Mouse (Mus musculus) G1E (cell line): Measurements from ENCODE around the gene Ltf. TPM values are rescaled to one million over a fixed set of nuclear protein-coding genes. Genes with fewer than 3 reads are reported as not detected.

Source experiments
- ATAC-seq: 2 replicates; pipeline ENCODE4 v1.8.0; 2016; ENCODE audit warnings: mild to moderate bottlenecking; ENCODE audit not compliant: insufficient number of reproducible peaks, poor library complexity, low FRiP score, severe bottlenecking; ENCODE audit errors: extremely low read depth
- DNase-seq: peaks from one replicate; pipeline ENCODE4 v3.0.0; 2012; ENCODE audit warnings: low spot score
- H3K27me3 ChIP-seq: 2 replicates; pipeline ENCODE4 v1.6.1; 2012; ENCODE audit warnings: mild to moderate bottlenecking, low read length, inconsistent platforms; ENCODE audit not compliant: insufficient read depth
- H3K36me3 ChIP-seq: replicated peaks from 2 replicates; pipeline ENCODE3; 2012; ENCODE audit warnings: mild to moderate bottlenecking, inconsistent platforms
- H3K4me1 ChIP-seq: 2 replicates; pipeline ENCODE4 v1.6.1; 2012; ENCODE audit warnings: low read depth, low read length, inconsistent platforms, mixed read lengths; ENCODE audit not compliant: insufficient read depth
- H3K4me3 ChIP-seq: 2 replicates; pipeline ENCODE4 v1.5.1; 2012; ENCODE audit warnings: low read depth, mild to moderate bottlenecking, inconsistent platforms, low read length, moderate library complexity, mixed read lengths
- H3K9me3 ChIP-seq: replicated peaks from 2 replicates; pipeline ENCODE4 v1.6.1; 2012; ENCODE audit warnings: inconsistent platforms
- CTCF ChIP-seq: IDR thresholded peaks from 2 replicates; pipeline ENCODE4 v1.5.1; 2012; ENCODE audit warnings: low read depth, low read length, inconsistent platforms, mixed read lengths
- GATA1 ChIP-seq: IDR thresholded peaks from 2 replicates; pipeline ENCODE4 v1.6.1; 2012; ENCODE audit warnings: borderline replicate concordance, low read length, inconsistent platforms, mixed read lengths
- GATA2 ChIP-seq: IDR thresholded peaks from 2 replicates; pipeline ENCODE4 v1.6.1; 2012; ENCODE audit warnings: low read depth, low read length, inconsistent platforms, borderline replicate concordance
- POLR2AphosphoS5 ChIP-seq: IDR thresholded peaks from 2 replicates; pipeline ENCODE4 v1.6.1; 2012; ENCODE audit warnings: low read depth, low read length, inconsistent platforms; ENCODE audit not compliant: insufficient replicate concordance
- TAL1 ChIP-seq: conservative IDR thresholded peaks from 2 replicates; pipeline ENCODE4 v1.6.1; 2012; ENCODE audit warnings: low read depth, low read length, inconsistent platforms, mixed read lengths
- polyA plus RNA-seq: library from polyadenylated mRNA; stranded (reverse); fragments of >175 nt; gene quantifications from 2 replicates; pipeline ENCODE4 v1.2.3, GENCODE M21; 2012
- total RNA-seq, 2 experiments: library from RNA; stranded (forward) in 1 of 2; stranded (reverse) in 1 of 2; fragments of 200-1000 nt in 1 of 2; fragments of >200 nt in 1 of 2; fragmentation: Nextera tagmentation in 1 of 2; gene quantifications; 2 replicates each; pipeline ENCODE4 v1.2.3; 2014 to 2017

Gene Ltf
- total and polyA plus RNA-seq, 3 experiments: 0.16 TPM; not detected in 2

- peaks cover 76% of the 10 kb centered on the region for H3K4me1 ChIP-seq
- peak overlapping the region; percentile 71 for H3K4me3 ChIP-seq
- no peak for TF ChIP-seq CTCF
- no peak for TF ChIP-seq GATA2
- no peak for TF ChIP-seq GATA1
- no peak for TF ChIP-seq TAL1
- no peak for TF ChIP-seq POLR2AphosphoS5
- H3K36me3 ChIP-seq: peaks cover 12% of the 10 kb centered on the region
- ATAC-seq (no peak), DNase-seq (no peak)
- H3K9me3 ChIP-seq: no peaks in the 10 kb centered on the region
- no peaks in the 10 kb centered on the region for H3K27me3 ChIP-seq
Measured at GRCm38 (mm10) chr9:111057544-111058370, 38.7 kb downstream of the Ltf start.

- Histone ChIP-seq H3K4me3 (peak overlapping the region; percentile 40; the same call in 1 of the 2 replicates), H3K36me3 (peaks cover 4% of the 10 kb centered on the region), H3K4me1 (peaks cover 80% of the 10 kb centered on the region), H3K9me3 (no peaks in the 10 kb centered on the region), H3K27me3 (no peaks in the 10 kb centered on the region)
- TF ChIP-seq CTCF: no peak
- TF ChIP-seq POLR2AphosphoS5: no peak
- no peak for TF ChIP-seq GATA1
- TF ChIP-seq TAL1: no peak
- no peak for TF ChIP-seq GATA2
- ATAC-seq: no peak
- DNase-seq: no peak
Measured at GRCm38 (mm10) chr9:111058943-111059556, 40.0 kb downstream of the Ltf start.

DNA sequence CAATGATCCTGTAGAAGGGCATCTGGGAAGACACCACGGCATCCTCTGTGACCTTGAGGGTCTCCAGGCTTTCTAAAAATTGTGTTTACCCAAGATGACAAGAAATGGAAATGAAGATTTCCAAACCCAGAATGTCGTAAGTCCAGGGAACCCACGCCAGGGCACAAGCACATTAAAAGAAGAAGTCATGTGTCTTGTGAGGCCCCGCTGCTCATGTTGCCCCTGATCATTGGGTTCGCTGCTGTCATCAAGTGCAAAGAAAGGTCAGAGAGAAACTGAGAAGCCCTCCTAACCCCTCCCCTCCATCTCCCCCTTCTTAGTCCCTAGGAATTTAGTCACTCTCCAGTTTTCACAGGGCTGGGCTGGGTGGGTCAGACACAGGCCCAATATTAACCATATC is 43.8 kb downstream of the Ltf start:
- no peak overlapping the region; the same call in 1 of the 2 replicates for H3K4me3 ChIP-seq
- peak; percentile 59 for ATAC-seq

GRCm38 (mm10) chr9:111067052-111067451 is 48.0 kb downstream of the Ltf start:
- no peak overlapping the region for H3K4me3 ChIP-seq
- DNase-seq: no peak
- no peak for ATAC-seq
- no peak for TF ChIP-seq GATA1
- TF ChIP-seq GATA2: no peak
- no peak for TF ChIP-seq CTCF
- TF ChIP-seq TAL1: no peak
- TF ChIP-seq POLR2AphosphoS5: no peak
- H3K27me3 ChIP-seq: peaks cover 3% of the 10 kb centered on the region; the same call in 1 of the 2 replicates
- H3K36me3 ChIP-seq: no peaks in the 10 kb centered on the region
- no peaks in the 10 kb centered on the region for H3K9me3 ChIP-seq
- H3K4me1 ChIP-seq: peaks cover 46% of the 10 kb centered on the region

More for the DNA sequence above, 43.8 kb downstream of the Ltf start:
- peak; percentile 35 for DNase-seq
- TF ChIP-seq GATA2: no peak
- no peak for TF ChIP-seq CTCF
- no peak for TF ChIP-seq POLR2AphosphoS5
- TF ChIP-seq GATA1: no peak
- TF ChIP-seq TAL1: no peak
- H3K4me1 ChIP-seq: peaks cover 57% of the 10 kb centered on the region
- no peaks in the 10 kb centered on the region for H3K36me3 ChIP-seq
- H3K27me3 ChIP-seq: no peaks in the 10 kb centered on the region
- H3K9me3 ChIP-seq: no peaks in the 10 kb centered on the region

GRCm38 (mm10) chr9:111070546-111070961 is 51.5 kb downstream of the Ltf start:
- H3K9me3 ChIP-seq: peaks cover 4% of the 10 kb centered on the region
- H3K36me3 ChIP-seq: no peaks in the 10 kb centered on the region
- DNase-seq (peak; percentile 17), ATAC-seq (peak; percentile 34; the same call in 1 of the 2 replicates)
- no peak overlapping the region for H3K4me3 ChIP-seq
- H3K4me1 ChIP-seq: peaks cover 27% of the 10 kb centered on the region
- TF ChIP-seq CTCF (peak; percentile 84), POLR2AphosphoS5 (no peak)
- H3K27me3 ChIP-seq: peaks cover 3% of the 10 kb centered on the region; the same call in 1 of the 2 replicates

- DNase-seq (peak; percentile 17), ATAC-seq (no peak)
- H3K9me3 ChIP-seq: peaks cover 4% of the 10 kb centered on the region
- H3K27me3 ChIP-seq: peaks cover 3% of the 10 kb centered on the region; the same call in 1 of the 2 replicates
- TF ChIP-seq TAL1 (no peak), GATA1 (no peak), POLR2AphosphoS5 (no peak), CTCF (no peak), GATA2 (no peak)
- no peak overlapping the region for H3K4me3 ChIP-seq
- no peaks in the 10 kb centered on the region for H3K36me3 ChIP-seq
- peaks cover 24% of the 10 kb centered on the region for H3K4me1 ChIP-seq
Measured at GRCm38 (mm10) chr9:111072175-111072574, 53.1 kb downstream of the Ltf start.
